Mouse (Mus musculus): ENCODE measurements around the gene Bex6. TPM values are rescaled to one million over a fixed set of nuclear protein-coding genes. Genes with fewer than 3 reads are reported as not detected.

The Bex6 gene
- polyA plus RNA-seq, 1 experiment from 2014 or later = not detected

Other genes with a start within 250 kb of the Bex6 start
- gene Pigz, start 246.0 kb upstream of the Bex6 start, polyA plus RNA-seq (2016; fragmentation: Nextera tagmentation; extraction: Ambion mirVana) = 1.6 and 2.0 TPM in 2 replicates
- 91.4 and 104 TPM in 2 replicates for gene 0610012G03Rik, start 231.3 kb upstream of the Bex6 start, polyA plus RNA-seq (2016; fragmentation: Nextera tagmentation; extraction: Ambion mirVana)
- 122 and 135 TPM in 2 replicates for gene Ncbp2, start 231.3 kb upstream of the Bex6 start, polyA plus RNA-seq (2016; fragmentation: Nextera tagmentation; extraction: Ambion mirVana)
- 18.4 and 19.0 TPM in 2 replicates for gene Senp5, start 176.5 kb upstream of the Bex6 start, polyA plus RNA-seq (2016; fragmentation: Nextera tagmentation; extraction: Ambion mirVana)
- gene Pak2, start 100.5 kb upstream of the Bex6 start, polyA plus RNA-seq (2016; fragmentation: Nextera tagmentation; extraction: Ambion mirVana) = 35.7 and 39.4 TPM in 2 replicates
- 149 and 159 TPM in 2 replicates for gene Pigx, start 80.1 kb upstream of the Bex6 start, polyA plus RNA-seq (2016; fragmentation: Nextera tagmentation; extraction: Ambion mirVana)
- 37.9 and 39.4 TPM in 2 replicates for gene Cep19, start 80.0 kb upstream of the Bex6 start, polyA plus RNA-seq (2016; fragmentation: Nextera tagmentation; extraction: Ambion mirVana)
- gene Nrros, start 14.2 kb upstream of the Bex6 start, polyA plus RNA-seq (2016; fragmentation: Nextera tagmentation; extraction: Ambion mirVana) = 7.8 and 11.1 TPM in 2 replicates
- 9.0 and 10.6 TPM in 2 replicates for gene Fbxo45, start 67.3 kb downstream of the Bex6 start, polyA plus RNA-seq (2016; fragmentation: Nextera tagmentation; extraction: Ambion mirVana)
- 17.4 and 19.0 TPM in 2 replicates for gene Wdr53, start 67.4 kb downstream of the Bex6 start, polyA plus RNA-seq (2016; fragmentation: Nextera tagmentation; extraction: Ambion mirVana)
- 0.10 TPM in 1 of 2 replicates, not detected in the other for gene Smco1, start 91.6 kb downstream of the Bex6 start, polyA plus RNA-seq (2016; fragmentation: Nextera tagmentation; extraction: Ambion mirVana)
- 24.0 and 32.2 TPM in 2 replicates for gene Rnf168, start 97.6 kb downstream of the Bex6 start, polyA plus RNA-seq (2016; fragmentation: Nextera tagmentation; extraction: Ambion mirVana)
- 25.2 and 27.0 TPM in 2 replicates for gene Ubxn7, start 152.4 kb downstream of the Bex6 start, polyA plus RNA-seq (2016; fragmentation: Nextera tagmentation; extraction: Ambion mirVana)
- not detected in 2 replicates for gene Tm4sf19, start 220.7 kb downstream of the Bex6 start, polyA plus RNA-seq (2016; fragmentation: Nextera tagmentation; extraction: Ambion mirVana)
- gene Tctex1d2, start 239.9 kb downstream of the Bex6 start, polyA plus RNA-seq (2016; fragmentation: Nextera tagmentation; extraction: Ambion mirVana) = 34.7 and 35.9 TPM in 2 replicates